Mouse (Mus musculus) naive thymus-derived CD4-positive, alpha-beta T cell, adult 2 months (primary cell): ENCODE measurements at regions not wholly inside any gene's neighbourhood (a gene's known extent, or its start where the extent isn't known, plus 50 kb on each side); places are given as distances from the start of the nearest gene placed in this dataset.
A peak's percentile ranks its signal among the peaks of the same experiment; 100 is the strongest.

Source experiments
- DNase-seq: peaks from one replicate; pipeline ENCODE4 v3.0.0-alpha.2; 2011; ENCODE audit warnings: low read depth

GRCm38 (mm10) chrX:140164859-140165258 is 102.2 kb downstream of the Pih1h3b start:
- no peak for DNase-seq

DNA sequence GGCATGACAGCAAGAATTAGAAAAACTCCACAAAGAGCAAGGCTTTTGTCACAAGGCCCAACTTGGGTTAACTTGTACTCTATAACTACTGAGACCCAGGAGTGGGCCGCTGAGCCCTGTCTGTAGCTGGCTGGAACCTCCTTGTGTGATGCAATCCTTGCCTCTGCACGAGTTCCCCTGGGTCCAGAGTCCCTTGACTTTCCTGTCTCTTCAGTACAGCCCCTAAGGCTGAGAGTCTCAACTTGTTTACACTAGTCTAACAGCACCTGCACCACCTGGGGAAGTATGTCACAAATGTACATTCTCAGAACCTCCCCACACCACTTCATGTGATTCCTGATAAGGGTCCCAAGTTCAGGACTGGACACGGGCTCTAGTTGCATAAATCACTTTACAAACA is 103.3 kb downstream of the Pih1h3b start:
- DNase-seq, result no peak

- DNase-seq, result no peak
These were observed 117.2 kb downstream of the Pih1h3b start for GRCm38 (mm10) chrX:140179850-140180249.

DNA sequence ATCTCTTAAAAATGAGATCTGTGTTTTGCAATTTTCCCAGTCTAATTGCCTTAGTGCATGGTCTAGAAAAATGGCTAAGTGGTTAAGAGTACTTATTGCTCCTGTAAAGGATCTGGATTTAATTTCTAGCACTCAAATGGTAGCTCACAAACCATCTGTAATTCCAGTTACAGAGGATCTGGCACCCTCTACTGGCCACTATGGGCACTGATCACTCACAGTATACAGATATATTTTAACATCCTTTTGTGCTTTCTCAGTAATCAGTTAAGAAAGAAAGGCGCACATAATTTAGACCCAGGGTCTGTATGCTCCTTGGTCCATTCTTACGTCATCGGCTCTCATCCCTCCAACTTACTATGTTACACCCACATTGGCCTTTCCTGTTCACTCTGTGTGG is 120.3 kb downstream of the Pih1h3b start:
- DNase-seq, result peak; percentile 0

- DNase-seq, result no peak
These were observed 138.4 kb upstream of the Frmpd3 start for GRCm38 (mm10) chrX:140203676-140204075.

- no peak for DNase-seq
These were observed 133.3 kb upstream of the Frmpd3 start for GRCm38 (mm10) chrX:140208791-140209190.

DNA sequence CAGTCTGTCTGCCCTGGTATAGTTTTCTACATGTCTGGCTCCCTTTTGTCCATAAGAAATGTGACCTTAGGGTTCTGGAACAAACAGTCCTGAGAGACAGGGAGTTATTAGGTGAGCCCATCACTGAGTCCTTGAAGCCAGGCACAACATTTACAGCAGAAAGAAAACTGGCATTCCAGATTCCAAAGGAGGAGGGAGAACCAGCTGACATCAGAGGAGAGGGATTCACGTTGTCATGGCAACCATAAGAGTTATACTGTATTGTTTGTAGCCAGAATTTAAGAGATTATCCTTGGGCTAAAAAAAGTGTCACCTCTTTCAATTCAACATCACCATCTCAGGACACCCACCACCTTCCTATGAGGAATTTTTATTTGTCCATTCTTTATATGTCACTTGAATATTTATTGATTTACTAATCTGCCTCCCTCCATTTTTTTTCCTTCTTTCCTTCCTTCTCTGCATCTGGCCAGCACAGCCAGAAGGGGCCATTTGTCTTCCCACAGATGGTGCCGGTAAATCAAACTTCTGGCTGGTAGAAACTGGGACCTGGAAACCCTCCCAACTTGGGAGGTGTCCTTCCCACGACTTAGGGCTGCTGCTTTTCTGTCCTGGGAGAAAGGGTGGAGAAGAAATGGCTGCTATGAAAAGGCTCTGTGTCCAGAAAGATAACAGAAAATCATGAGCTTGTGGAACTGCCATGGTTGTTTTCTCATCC is 129.3 kb upstream of the Frmpd3 start:
- DNase-seq, result no peak

DNA sequence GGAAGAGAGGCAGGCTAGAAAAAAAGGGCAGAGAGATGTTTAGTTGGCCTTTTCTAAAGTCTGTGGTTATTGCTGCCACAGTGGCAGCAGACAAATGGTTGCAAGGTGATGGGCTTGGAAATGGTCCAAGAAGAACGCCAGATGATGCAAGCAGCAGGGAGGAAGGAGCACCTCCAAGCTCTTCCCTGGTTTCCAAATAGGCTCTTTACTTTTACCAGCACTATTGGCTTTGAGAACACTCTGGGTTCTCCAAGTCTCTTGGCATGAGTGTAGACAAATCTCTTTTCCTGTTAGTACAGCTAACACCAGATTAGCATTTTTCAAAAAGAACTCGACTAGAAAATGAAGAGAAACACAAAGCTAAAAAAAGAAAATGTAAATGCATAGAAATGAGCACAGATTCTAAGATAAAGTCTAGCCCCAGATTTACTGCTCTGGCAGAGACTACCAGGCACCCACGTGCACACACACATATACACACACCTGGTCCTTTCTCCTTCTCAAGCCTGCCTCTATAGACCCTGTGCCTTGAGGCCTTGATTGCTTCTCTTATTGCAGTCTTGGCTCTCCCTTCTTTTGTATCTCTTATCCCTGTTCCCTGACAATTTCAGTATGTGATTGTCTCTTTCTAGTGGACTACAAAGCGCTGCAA is 127.7 kb upstream of the Frmpd3 start:
- no peak for DNase-seq

- DNase-seq, result no peak
These were observed 86.3 kb upstream of the Frmpd3 start for GRCm38 (mm10) chrX:140255790-140256189.

DNA sequence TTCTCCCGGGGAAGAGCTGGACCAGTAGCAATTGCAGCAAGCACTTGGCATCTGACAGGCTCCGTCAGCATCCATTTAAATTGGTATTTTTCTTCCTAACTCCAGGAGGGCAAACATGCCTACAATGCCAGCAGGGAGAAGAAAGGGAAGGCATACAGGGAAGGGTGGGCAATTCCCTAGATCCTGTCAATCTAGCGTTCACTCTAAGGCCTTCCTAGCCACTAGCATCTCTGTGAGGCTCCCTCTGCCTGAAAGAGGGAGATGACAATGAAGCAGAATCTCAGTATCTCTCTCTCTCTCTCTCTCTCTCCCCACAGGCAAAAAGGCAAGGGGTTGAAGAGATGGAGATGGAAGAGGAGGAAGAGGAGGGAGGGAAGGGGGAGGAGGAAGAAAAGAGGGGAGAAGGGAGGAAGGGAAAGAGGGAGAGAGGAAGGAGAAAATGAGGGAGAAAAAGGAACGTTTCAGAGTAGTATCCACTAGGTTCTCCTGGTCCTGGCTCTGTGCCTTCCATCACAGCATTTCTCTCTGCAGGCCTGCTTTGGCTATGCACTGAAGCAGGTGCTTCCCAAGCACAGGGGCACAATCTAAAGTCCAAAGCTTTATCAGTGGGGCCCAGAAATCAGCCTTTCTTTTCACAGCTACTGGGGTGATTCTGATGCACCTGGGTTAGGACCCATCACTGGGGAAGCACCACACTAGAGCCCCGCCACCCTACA is 72.2 kb upstream of the Frmpd3 start:
- no peak for DNase-seq

- DNase-seq, result no peak
These were observed 64.6 kb upstream of the Frmpd3 start for GRCm38 (mm10) chrX:140277327-140277947.

DNA sequence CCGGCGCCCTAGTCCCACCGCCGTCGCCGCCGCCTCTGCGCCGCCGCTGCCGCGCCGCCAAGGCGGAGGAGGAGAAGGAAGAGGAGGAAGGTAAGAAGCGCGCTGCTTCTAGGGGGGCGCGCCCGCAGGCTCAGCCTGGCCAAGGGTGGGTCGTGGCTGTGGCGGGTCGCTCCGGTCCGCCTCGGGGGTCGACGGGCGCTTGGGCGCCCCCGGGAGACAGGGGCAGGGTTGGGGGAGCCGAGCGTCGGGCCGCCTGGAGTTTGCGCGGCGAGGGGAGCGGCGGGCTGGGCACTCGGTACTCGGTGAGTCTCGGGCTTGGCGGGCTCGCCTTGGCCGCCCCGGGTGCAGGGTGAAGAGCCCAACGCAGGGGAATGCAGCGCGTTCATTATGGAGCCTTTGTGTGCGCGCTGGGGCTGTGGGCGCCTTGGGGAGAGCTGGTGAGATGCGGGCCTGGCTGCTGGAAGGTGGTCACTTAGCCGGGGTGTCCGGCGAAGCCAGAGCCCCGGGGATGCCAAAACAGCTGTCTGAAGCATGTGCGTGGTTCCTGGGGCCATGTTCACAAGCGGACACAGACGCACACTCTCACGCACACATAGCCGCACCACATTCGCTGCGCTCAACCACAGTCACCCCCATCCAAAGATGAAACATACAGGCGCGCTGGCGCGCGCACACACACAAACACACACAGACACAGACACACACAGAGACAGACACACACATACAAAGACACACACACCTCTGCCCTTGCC is 63.9 kb upstream of the Frmpd3 start:
- no peak for DNase-seq

- no peak for DNase-seq
These were observed 62.8 kb upstream of the Frmpd3 start for GRCm38 (mm10) chrX:140279266-140279665.

DNA sequence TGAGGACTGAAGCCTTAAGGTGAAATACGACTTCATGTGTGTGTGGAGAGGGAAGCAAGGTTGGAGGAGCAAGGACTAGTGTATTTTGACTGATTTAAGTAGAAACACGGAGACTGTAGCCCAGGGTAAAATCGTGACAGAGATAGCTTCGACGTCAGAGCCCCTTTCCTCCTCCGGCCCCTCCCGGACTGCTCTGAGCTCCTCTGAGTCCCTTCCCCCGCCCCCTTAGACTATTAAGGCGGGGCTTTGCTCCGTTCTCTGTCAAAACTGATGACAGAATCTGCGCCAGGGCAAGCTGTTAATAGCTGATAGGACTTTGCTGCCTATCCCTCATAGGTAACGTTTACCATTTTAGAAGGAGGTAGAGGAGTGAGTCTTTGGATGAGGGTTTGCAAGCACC is 62.0 kb upstream of the Frmpd3 start:
- no peak for DNase-seq
